Mouse (Mus musculus): ENCODE measurements around the gene Gm47996. TPM values are rescaled to one million over a fixed set of nuclear protein-coding genes. Genes with fewer than 3 reads are reported as not detected.
A peak's percentile ranks its signal among the peaks of the same experiment; 100 is the strongest.
"Not testable (repeated sequence)": the region's sequence is repeated elsewhere in the genome, so short reads cannot be mapped to it uniquely, and the experiment has no call there.

Gm47996 gene
- polyA plus RNA-seq, 1 experiment from 2014 or later = 0.27 TPM

DNA sequence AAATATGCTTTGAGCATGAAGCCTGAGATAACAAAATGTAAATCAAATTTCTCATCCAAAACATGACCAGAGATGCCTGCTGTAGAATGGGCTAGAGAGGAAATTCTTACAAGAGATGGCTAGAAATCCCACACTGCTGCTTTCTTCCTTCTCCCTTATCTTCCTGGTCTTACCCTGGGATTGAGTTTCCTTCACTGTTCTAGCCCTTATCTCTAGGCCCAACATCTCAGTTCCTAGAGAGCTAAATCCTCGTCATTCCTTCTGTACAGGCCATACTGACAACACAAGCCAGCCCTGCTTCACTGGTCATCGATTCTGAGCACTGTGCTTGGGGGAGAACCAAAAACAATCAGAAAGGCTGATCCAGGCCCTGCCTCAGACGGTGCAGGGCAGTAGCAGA lies 13.2 kb upstream of the Gm47996 start:
- not testable (repeated sequence) for ATAC-seq (replicated peaks; ENCODE audit: low FRiP score); H3K36me3 ChIP-seq (ENCODE audit: control insufficient read depth, insufficient read depth, low read length); H3K9me3 ChIP-seq (ENCODE audit: control insufficient read depth, low read length); DNase-seq (ENCODE audit: low spot score); H3K4me1 ChIP-seq (replicated peaks; ENCODE audit: control insufficient read depth, insufficient read depth, low read length); H3K27ac ChIP-seq (ENCODE audit: low read depth, low read length); H3K4me3 ChIP-seq (ENCODE audit: low read depth, low read length); H3K27me3 ChIP-seq (replicated peaks; ENCODE audit: control insufficient read depth, insufficient read depth, low read length); H3K9ac ChIP-seq (ENCODE audit: low read depth, low read length); H3K4me2 ChIP-seq
- WGBS = 55% methylated on average over 3 of the region's 3 CpGs

DNA sequence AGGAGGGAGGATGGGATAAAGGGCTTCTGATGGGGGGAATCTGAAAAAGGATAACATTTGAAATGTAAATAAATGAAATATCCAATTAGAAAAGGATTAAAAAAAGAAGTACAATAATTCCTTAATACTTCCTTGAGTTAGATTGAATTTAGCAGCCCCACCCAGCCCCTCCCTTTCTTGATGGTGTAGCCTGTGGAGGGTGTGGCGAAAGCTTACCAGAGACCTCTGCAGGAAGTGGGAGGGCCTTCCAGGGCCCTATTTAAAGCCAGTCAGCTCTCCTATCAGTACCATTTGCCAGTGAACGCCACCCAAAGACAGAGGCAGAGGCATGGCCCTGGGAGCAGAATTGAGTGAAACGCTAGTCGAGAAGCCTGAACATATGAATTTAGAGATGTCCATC lies 11.8 kb upstream of the Gm47996 start, which contains the start of gene Gm47995:
Gm47995 (plus strand) TSS at position 329 of the 400 bp plus-strand sequence.
- H3K4me1 ChIP-seq (replicated peaks; ENCODE audit: control insufficient read depth, insufficient read depth, low read length); DNase-seq (ENCODE audit: low spot score); H3K27me3 ChIP-seq (replicated peaks; ENCODE audit: control insufficient read depth, insufficient read depth, low read length); H3K27ac ChIP-seq (ENCODE audit: low read depth, low read length); ATAC-seq (replicated peaks; ENCODE audit: low FRiP score); H3K36me3 ChIP-seq (ENCODE audit: control insufficient read depth, insufficient read depth, low read length); H3K4me3 ChIP-seq (ENCODE audit: low read depth, low read length); H3K9me3 ChIP-seq (ENCODE audit: control insufficient read depth, low read length); H3K9ac ChIP-seq (ENCODE audit: low read depth, low read length); H3K4me2 ChIP-seq: not testable (repeated sequence)
- WGBS = 35% methylated on average over 2 of the region's 4 CpGs

DNA sequence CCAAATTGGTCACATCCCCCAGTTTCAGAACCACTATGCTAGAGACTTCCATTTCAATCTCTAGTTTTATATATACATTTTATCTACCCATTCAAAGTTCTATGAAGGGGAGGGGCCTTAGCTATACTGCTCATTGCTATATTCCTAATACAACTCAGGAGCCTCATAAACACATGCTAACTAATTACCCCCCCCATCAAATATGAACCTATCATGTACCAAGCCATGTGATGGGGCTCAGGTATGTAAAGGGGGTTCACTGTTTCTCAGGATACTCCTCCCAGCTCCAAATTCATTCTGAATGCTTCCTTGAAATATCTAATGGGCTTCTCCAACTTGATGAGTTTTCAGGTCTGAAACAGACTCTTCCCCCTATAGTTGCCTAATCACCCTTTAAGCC lies 9.3 kb upstream of the Gm47996 start:
- H3K4me2 ChIP-seq; H3K27me3 ChIP-seq (replicated peaks; ENCODE audit: control insufficient read depth, insufficient read depth, low read length); DNase-seq (ENCODE audit: low spot score); H3K4me1 ChIP-seq (replicated peaks; ENCODE audit: control insufficient read depth, insufficient read depth, low read length); H3K9me3 ChIP-seq (ENCODE audit: control insufficient read depth, low read length); ATAC-seq (replicated peaks; ENCODE audit: low FRiP score); H3K36me3 ChIP-seq (ENCODE audit: control insufficient read depth, insufficient read depth, low read length); H3K27ac ChIP-seq (ENCODE audit: low read depth, low read length); H3K9ac ChIP-seq (ENCODE audit: low read depth, low read length); H3K4me3 ChIP-seq (ENCODE audit: low read depth, low read length): not testable (repeated sequence)

DNA sequence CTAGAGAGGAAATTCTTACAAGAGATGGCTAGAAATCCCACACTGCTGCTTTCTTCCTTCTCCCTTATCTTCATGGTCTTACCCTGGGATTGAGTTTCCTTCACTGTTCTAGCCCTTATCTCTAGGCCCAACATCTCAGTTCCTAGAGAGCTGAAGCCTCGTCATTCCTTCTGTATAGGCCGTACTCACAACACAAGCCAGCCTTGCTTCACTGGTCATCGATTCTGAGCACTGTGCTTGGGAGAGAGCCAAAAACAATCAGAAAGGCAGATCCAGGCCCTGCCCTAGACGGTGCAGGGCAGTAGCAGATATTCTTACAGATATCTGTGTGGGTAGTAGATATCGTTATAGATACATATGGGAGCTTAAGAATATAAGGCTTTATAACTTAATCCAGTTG lies 7.2 kb upstream of the Gm47996 start:
- not testable (repeated sequence) for H3K9ac ChIP-seq (ENCODE audit: low read depth, low read length); H3K27me3 ChIP-seq (replicated peaks; ENCODE audit: control insufficient read depth, insufficient read depth, low read length); H3K4me3 ChIP-seq (ENCODE audit: low read depth, low read length); H3K9me3 ChIP-seq (ENCODE audit: control insufficient read depth, low read length); H3K36me3 ChIP-seq (ENCODE audit: control insufficient read depth, insufficient read depth, low read length); DNase-seq (ENCODE audit: low spot score); H3K4me1 ChIP-seq (replicated peaks; ENCODE audit: control insufficient read depth, insufficient read depth, low read length); H3K4me2 ChIP-seq; H3K27ac ChIP-seq (ENCODE audit: low read depth, low read length)
- peak; percentile 71 for ATAC-seq (replicated peaks; ENCODE audit: low FRiP score)
- WGBS = 51% methylated on average over 3 of the region's 5 CpGs

DNA sequence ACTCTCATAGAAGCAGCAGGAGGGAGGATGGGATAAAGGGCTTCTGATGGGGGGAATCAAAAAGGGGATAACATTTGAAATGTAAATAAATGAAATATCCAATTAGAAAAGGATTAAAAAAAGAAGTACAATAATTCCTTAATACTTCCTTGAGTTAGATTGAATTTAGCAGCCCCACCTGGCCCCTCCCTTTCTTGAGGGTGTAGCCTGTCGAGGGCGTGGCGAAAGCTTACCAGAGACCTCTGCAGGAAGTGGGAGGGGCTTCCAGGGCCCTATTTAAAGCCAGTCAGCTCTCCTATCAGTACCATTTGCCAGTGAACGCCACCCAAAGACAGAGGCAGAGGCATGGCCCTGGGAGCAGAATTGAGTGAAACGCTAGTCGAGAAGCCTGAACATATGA lies 6.1 kb upstream of the Gm47996 start, which contains the start of gene 3110040M04Rik:
3110040M04Rik (plus strand) TSS at position 304 of the 400 bp plus-strand sequence.
- not testable (repeated sequence) for H3K4me1 ChIP-seq (replicated peaks; ENCODE audit: control insufficient read depth, insufficient read depth, low read length); H3K9me3 ChIP-seq (ENCODE audit: control insufficient read depth, low read length); H3K27ac ChIP-seq (ENCODE audit: low read depth, low read length); H3K4me3 ChIP-seq (ENCODE audit: low read depth, low read length); H3K9ac ChIP-seq (ENCODE audit: low read depth, low read length); ATAC-seq (replicated peaks; ENCODE audit: low FRiP score); DNase-seq (ENCODE audit: low spot score); H3K27me3 ChIP-seq (replicated peaks; ENCODE audit: control insufficient read depth, insufficient read depth, low read length); H3K4me2 ChIP-seq; H3K36me3 ChIP-seq (ENCODE audit: control insufficient read depth, insufficient read depth, low read length)
- WGBS = no CpG with 5 or more reads among the region's 6 CpGs

DNA sequence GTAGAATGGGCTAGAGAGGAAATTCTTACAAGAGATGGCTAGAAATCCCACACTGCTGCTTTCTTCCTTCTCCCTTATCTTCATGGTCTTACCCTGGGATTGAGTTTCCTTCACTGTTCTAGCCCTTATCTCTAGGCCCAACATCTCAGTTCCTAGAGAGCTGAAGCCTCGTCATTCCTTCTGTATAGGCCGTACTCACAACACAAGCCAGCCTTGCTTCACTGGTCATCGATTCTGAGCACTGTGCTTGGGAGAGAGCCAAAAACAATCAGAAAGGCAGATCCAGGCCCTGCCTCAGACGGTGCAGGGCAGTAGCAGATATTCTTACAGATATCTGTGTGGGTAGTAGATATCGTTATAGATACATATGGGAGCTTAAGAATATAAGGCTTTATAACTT lies 1.4 kb upstream of the Gm47996 start:
- not testable (repeated sequence) for H3K36me3 ChIP-seq (ENCODE audit: control insufficient read depth, insufficient read depth, low read length); H3K4me1 ChIP-seq (replicated peaks; ENCODE audit: control insufficient read depth, insufficient read depth, low read length); DNase-seq (ENCODE audit: low spot score); H3K4me2 ChIP-seq; H3K27ac ChIP-seq (ENCODE audit: low read depth, low read length); H3K27me3 ChIP-seq (replicated peaks; ENCODE audit: control insufficient read depth, insufficient read depth, low read length); H3K4me3 ChIP-seq (ENCODE audit: low read depth, low read length); H3K9ac ChIP-seq (ENCODE audit: low read depth, low read length); H3K9me3 ChIP-seq (ENCODE audit: control insufficient read depth, low read length)
- ATAC-seq (replicated peaks; ENCODE audit: low FRiP score) = peak; percentile 68
- WGBS = 61% methylated on average over 3 of the region's 5 CpGs

DNA sequence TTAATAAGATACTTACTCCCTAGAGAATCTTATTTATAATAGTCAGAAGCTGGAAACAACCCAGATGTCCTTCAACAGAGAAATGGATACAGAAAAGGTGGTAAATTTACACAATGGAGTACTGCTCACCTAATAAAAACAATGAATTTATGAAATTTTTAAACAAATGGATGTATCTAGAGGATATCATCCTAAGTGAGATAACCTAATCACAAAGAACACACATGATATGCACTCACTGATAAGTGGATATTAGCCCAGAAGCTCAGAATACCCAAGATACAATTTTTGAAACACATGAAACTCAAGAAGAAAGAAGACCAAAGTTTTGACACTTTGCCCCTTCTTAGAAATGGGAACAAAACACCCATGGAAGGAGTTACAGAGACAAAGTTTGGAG lies 987 bp upstream of the Gm47996 start:
- H3K4me3 ChIP-seq (ENCODE audit: low read depth, low read length); H3K36me3 ChIP-seq (ENCODE audit: control insufficient read depth, insufficient read depth, low read length): not testable (repeated sequence)
- peak; percentile 27; the same call in 1 of the 2 replicates for ATAC-seq (replicated peaks; ENCODE audit: low FRiP score)

DNA sequence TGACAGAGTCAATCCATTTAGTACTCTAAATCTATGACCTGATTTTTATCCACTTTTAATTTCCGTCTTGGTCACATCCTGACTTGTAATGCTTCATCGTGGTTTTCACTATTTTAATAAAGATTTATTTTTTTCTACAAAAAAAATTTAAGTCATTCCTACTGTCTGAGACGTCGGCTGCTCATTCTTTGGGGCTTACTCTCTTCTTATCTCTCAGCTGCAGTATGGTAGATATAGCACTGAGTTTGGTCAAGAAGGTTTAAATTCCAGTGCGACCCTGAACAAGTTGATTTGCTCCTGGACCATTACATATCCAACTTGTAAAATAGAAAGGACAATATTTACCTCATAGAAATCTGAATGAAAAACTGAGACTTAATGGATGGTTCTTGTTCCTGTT lies 1.7 kb downstream of the Gm47996 start:
- not testable (repeated sequence) for H3K9me3 ChIP-seq (ENCODE audit: control insufficient read depth, low read length); H3K27me3 ChIP-seq (replicated peaks; ENCODE audit: control insufficient read depth, insufficient read depth, low read length); H3K36me3 ChIP-seq (ENCODE audit: control insufficient read depth, insufficient read depth, low read length); DNase-seq (ENCODE audit: low spot score); H3K4me2 ChIP-seq; ATAC-seq (replicated peaks; ENCODE audit: low FRiP score); H3K4me1 ChIP-seq (replicated peaks; ENCODE audit: control insufficient read depth, insufficient read depth, low read length); H3K4me3 ChIP-seq (ENCODE audit: low read depth, low read length); H3K27ac ChIP-seq (ENCODE audit: low read depth, low read length); H3K9ac ChIP-seq (ENCODE audit: low read depth, low read length)
- 54% methylated on average over 5 of the region's 5 CpGs for WGBS

More for the DNA sequence above, 987 bp upstream of the Gm47996 start:
- H3K9me3 ChIP-seq (ENCODE audit: control insufficient read depth, low read length); H3K27ac ChIP-seq (ENCODE audit: low read depth, low read length); H3K27me3 ChIP-seq (replicated peaks; ENCODE audit: control insufficient read depth, insufficient read depth, low read length); H3K4me2 ChIP-seq; H3K4me1 ChIP-seq (replicated peaks; ENCODE audit: control insufficient read depth, insufficient read depth, low read length); H3K9ac ChIP-seq (ENCODE audit: low read depth, low read length); DNase-seq (ENCODE audit: low spot score): not testable (repeated sequence)

DNA sequence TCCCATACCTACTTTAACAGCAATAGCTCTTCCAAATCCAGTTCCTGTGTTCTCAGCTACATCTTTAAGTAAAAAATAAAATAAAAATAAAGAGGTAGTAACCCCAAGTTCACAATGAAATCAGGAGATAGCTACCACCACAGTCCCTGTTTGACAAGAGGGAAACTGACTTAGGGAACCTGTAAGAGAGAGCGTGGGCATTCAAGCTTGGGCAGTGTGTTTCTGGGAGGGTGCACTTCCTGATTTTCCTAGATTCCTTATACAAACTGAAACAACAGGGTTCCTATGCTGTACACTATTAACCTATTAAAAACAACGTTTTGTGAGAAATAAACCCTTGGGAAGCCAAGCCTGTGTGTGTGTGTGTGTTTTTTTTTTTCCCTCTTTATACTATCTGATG lies 4.9 kb downstream of the Gm47996 start:
- no peak overlapping the region for H3K27ac ChIP-seq (ENCODE audit: low read depth, low read length)
- WGBS = 60% methylated on average over 2 of the region's 2 CpGs
- H3K4me2 ChIP-seq = no peak overlapping the region
- ATAC-seq (replicated peaks; ENCODE audit: low FRiP score) = no peak
- no peaks in the 10 kb centered on the region for H3K27me3 ChIP-seq (replicated peaks; ENCODE audit: control insufficient read depth, insufficient read depth, low read length)
- DNase-seq (ENCODE audit: low spot score) = no peak
- H3K4me3 ChIP-seq (ENCODE audit: low read depth, low read length) = no peak overlapping the region
- no peak overlapping the region for H3K9ac ChIP-seq (ENCODE audit: low read depth, low read length)
- peaks cover 7% of the 10 kb centered on the region; the same call in 1 of the 2 replicates for H3K4me1 ChIP-seq (replicated peaks; ENCODE audit: control insufficient read depth, insufficient read depth, low read length)
- no peaks in the 10 kb centered on the region for H3K36me3 ChIP-seq (ENCODE audit: control insufficient read depth, insufficient read depth, low read length)
- no peaks in the 10 kb centered on the region for H3K9me3 ChIP-seq (ENCODE audit: control insufficient read depth, low read length)
